Mouse (Mus musculus) urinary bladder, adult 2 months (tissue): Measurements from ENCODE around the gene Bfsp1. TPM values are rescaled to one million over a fixed set of nuclear protein-coding genes. Genes with fewer than 3 reads are reported as not detected.

Source experiments
- DNase-seq: peaks from one replicate; pipeline ENCODE4 v3.0.0; 2022; ENCODE audit warnings: low spot score
- polyA plus RNA-seq: library from polyadenylated mRNA; depleted of rRNA; stranded (reverse); fragments of >200 nt; gene quantifications from 2 replicates; pipeline ENCODE4 v1.2.3, GENCODE M21; 2012

The Bfsp1 gene
- polyA plus RNA-seq, 1 experiment = 2.0 TPM

- no peak for DNase-seq
Measured at GRCm38 (mm10) chr2:143853447-143853846, 9.5 kb downstream of the Bfsp1 start.

- DNase-seq = no peak
Measured at GRCm38 (mm10) chr2:143852295-143853275, 10.4 kb downstream of the Bfsp1 start.

- no peak for DNase-seq
Measured at GRCm38 (mm10) chr2:143851354-143852221, 11.4 kb downstream of the Bfsp1 start.

- no peak for DNase-seq
Measured at GRCm38 (mm10) chr2:143847291-143847690, 15.7 kb downstream of the Bfsp1 start.

- no peak for DNase-seq
Measured at GRCm38 (mm10) chr2:143846799-143847198, 16.2 kb downstream of the Bfsp1 start.

DNA sequence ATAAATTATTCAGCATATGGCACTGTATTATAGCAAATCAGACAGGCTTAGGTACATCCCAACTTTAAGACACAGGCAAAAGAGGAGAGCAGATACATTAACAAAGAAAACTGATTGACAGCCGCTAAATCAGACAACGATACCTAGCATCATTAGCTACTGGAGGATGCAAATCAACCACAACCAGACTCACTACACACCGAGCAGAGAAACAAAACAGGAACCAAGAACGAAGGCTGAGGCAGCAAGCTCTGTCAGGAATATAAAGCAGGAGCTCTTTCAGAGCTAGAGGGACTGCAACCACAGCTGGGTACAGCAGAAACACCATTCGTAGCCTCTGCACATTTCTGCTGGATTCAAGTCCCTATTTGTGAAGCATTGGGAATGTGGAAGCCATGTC, 18.2 kb downstream of the Bfsp1 start:
- no peak for DNase-seq

GRCm38 (mm10) chr2:143841536-143841935, 21.4 kb downstream of the Bfsp1 start:
- no peak for DNase-seq

DNA sequence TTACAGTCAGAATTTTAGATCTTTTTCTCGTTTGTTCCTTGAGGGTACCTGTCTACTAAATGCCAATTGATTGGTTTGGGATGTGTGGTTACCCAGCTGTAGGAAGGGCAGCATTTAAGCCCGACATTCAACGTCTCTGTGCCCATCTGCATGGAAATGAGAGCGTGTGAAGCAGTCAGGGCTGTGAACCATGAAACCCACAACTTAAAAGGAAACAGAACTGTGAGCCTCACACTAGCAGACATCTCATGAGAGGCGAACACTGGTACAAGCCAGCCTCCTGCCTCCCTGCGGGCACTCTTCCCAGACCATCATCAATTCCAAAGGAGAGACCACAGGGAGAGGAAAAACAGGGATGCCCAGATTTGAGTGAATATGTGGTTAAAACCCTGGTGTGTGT, 22.1 kb downstream of the Bfsp1 start:
- no peak for DNase-seq

DNA sequence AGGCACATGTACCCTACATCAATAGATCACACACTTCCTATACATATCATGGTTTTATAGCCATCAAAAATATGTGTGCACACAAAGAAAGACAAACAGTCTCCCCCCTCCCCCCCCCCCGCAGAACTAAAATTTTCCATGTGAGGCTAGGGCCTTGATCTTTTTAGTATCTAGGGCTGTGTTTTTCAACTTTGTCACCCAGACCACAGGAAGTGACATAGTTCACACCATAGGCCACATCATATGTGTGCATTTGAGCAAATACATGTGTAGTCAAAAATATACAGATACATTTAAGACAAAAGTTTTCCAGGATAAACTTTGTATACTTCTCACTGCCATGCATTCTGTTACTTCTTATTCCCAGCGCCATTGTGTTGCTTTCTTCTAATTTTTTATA, 23.5 kb downstream of the Bfsp1 start:
- DNase-seq = no peak

DNA sequence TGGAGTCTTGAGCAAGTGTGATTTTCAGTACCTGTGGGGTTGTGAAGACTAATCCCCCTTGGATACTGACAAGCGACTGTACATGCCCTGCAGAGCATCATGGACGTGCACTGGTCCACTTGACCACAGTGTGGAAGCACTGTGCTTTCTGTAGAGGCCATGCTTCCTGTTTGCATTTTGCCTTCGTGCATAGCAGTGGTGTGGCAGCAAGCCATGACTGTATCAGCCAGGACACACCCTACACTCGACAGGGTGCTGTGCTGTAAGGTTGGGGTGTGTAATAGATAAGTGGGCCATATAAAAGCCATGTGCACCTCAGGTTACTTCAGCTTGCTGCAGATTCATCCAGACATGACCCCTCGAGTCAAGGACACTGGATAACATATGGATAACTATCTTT, 24.3 kb downstream of the Bfsp1 start:
- no peak for DNase-seq

GRCm38 (mm10) chr2:143837291-143837701, 25.7 kb downstream of the Bfsp1 start:
- peak; percentile 44 for DNase-seq

- no peak for DNase-seq
Measured at GRCm38 (mm10) chr2:143835820-143836219, 27.2 kb downstream of the Bfsp1 start.

DNA sequence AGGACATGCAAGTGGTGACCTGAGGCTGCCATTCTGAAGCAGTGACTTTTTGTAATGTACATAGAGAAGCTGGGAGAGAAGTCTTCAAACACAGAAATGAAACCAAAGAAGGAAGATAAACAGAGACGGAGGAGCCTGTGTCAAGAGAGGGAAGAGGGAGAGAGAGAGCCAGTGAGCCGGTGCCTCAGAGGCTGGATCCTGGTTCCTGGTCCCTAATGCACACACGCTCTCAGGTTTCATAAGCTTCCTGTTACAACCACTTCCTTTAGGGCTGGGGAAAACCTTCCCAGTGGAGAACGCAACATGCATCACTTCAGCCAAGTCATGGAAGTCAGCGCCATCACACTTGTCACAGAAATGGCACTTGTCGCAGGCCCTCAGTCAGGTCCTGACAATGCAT, 28.9 kb downstream of the Bfsp1 start:
- DNase-seq = no peak

- no peak for DNase-seq
Measured at GRCm38 (mm10) chr2:143832721-143833120, 30.3 kb downstream of the Bfsp1 start.

GRCm38 (mm10) chr2:143831645-143832044, 31.3 kb downstream of the Bfsp1 start:
- no peak for DNase-seq

DNA sequence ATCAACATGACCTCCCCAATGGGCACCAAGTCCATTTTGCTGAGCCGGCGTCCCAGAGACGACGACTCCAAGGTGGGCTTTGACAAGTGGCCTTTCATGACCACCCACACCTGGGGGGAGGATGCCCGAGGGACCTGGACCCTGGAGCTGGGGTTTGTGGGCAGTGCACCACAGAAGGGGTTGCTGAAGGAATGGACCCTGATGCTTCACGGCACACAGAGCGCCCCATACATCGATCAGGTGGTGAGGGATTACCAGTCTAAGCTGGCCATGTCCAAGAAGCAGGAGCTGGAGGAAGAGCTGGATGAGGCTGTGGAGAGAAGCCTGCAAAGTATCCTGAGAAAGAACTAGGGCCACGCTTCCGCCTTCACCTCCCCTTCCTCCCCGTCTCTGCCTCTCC, 49.5 kb downstream of the Bfsp1 start:
- no peak for DNase-seq

DNA sequence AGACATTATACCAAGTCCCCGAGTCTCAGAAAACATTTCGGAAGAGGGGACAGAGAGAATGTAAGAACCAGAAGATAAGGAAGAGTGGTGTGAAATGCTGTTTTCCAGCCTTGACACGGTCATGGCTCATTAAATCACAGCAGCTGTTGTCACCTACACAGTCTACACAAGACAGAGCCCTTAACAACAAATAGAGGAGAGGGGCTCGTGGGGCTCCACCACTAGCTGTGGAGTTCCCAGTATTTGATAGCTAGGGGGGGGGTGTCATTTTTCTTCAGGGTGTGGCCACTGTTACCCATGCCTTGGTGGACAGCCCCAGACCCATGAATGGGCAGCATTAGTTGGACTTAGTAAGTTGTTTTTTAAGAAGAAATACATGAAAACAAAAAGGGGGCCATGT, 50.7 kb downstream of the Bfsp1 start:
- DNase-seq = no peak

- no peak for DNase-seq
Measured at GRCm38 (mm10) chr2:143808789-143809188, 54.2 kb downstream of the Bfsp1 start.

GRCm38 (mm10) chr2:143806924-143807664, 55.9 kb downstream of the Bfsp1 start:
- DNase-seq = no peak

DNA sequence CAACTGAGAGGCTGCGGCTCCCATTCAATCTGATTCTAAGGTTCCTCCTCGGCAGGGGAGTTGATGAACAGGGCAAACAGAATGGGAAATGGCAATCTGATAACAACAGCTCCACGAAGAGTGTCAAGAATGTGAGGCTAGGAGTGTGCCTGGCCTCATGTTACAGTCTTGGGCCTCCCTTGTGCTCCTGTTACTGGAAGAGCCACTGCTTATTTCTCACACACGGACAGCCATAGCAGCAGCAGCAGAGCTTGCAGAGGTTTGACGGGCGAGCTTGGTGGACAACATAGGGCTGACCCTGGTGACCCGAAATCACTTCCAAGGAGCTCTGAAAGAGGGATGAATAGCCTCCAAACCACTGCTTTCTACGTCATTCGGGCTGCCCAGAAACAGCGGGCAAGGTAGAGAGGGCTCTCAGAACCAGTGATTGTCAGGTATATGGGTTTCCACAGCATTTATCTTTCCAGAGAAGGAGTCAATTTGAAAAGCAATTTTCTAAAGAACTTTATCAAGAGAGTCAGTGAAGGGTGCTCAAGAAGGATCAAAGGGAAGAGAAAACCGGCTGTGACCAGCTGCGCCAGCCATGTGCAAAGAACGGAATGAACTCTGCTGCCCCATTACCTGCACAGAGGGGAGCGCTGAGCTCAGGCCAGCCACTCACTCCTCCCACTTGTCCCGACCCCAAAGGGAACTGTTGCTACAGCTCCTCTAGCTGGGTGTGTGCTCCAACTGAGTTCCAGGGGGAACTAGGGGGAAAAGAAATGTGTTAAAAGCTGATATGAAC, 56.6 kb downstream of the Bfsp1 start:
- DNase-seq = no peak

DNA sequence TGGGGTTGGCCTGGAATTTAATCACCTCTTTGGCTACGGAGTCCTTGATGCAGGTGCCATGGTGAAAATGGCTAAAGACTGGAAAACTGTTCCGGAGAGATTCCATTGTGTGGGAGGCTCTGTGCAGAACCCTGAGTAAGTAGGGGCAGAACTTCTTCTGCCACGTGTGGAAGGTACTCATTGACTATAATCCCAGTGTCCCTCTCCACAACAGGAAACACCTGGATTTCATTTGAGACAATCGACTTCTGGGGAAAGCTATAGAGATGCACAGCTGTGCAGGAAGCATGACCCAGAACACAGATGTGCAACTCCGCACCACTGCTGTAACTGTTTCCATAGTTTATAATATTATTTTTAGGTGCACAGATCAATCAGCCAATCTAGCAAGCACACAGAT, 61.9 kb downstream of the Bfsp1 start:
- no peak for DNase-seq
